10 mouse cellular contexts compared by ENCODE assay signal in genomic region chr8:123334467-123334866, GRCm38 (mm10). TPM values are rescaled to one million over a fixed set of nuclear protein-coding genes. Genes with fewer than 3 reads are reported as not detected.
DNase-seq lines count a peak whose midpoint lies in the region; ATAC-seq and TF ChIP-seq lines count a peak whose summit lies in the region.
"Had no signal": no experiment of that assay in that cellular context is flagged by ENCODE, and none has a peak within 500 bp of the region (broad histone marks: within the 10 kb centered on the region; RNA-seq: fewer than 3 reads in every experiment).

No protein-coding gene starts in this region.

- peak overlapping the region; percentile 75 for H3K4me2 ChIP-seq in neural tube, embryonic 11.5 days (ENCODE audit: low read depth)
- H3K4me2 ChIP-seq in forebrain, postnatal 0 days (ENCODE audit: low read depth): peak overlapping the region; percentile 65
- peak overlapping the region; percentile 88 for H3K4me2 ChIP-seq in midbrain, embryonic 11.5 days
- H3K4me2 ChIP-seq: lung, embryonic 15.5 days had no signal

- DNase-seq in neural tube, embryonic 11.5 days (ENCODE audit: low spot score): no peak
- no peak for DNase-seq in neural tube, embryonic 10.5 days (ENCODE audit: extremely low spot score, low spot score)
- no peak for DNase-seq in forebrain, postnatal 0 days
- DNase-seq in midbrain, embryonic 11.5 days (ENCODE audit: low spot score, missing footprints): no peak
- DNase-seq in gastrocnemius, adult 2 months: no peak
- DNase-seq in MN1 (ENCODE audit: low spot score): no peak
- DNase-seq in lung, postnatal 36 days: no peak
- DNase-seq: thymus, adult 2 months had no signal

- H3K36me3 ChIP-seq in neural tube, embryonic 11.5 days (ENCODE audit: control insufficient read depth, insufficient read depth, low read length): no peaks in the 10 kb centered on the region; the same call in 1 of the 2 replicates
- H3K36me3 ChIP-seq in forebrain, postnatal 0 days (ENCODE audit: insufficient read depth): no peaks in the 10 kb centered on the region
- H3K36me3 ChIP-seq in midbrain, embryonic 11.5 days (ENCODE audit: control insufficient read depth, insufficient read depth, low read length): no peaks in the 10 kb centered on the region
- H3K36me3 ChIP-seq: lung, embryonic 15.5 days had no signal

- H3K27ac ChIP-seq in neural tube, embryonic 11.5 days (ENCODE audit: low read depth, low read length): no peak overlapping the region
- peak overlapping the region; percentile 57 for H3K27ac ChIP-seq in forebrain, postnatal 0 days (ENCODE audit: low read depth, low read length)
- peak overlapping the region; percentile 41 for H3K27ac ChIP-seq in midbrain, embryonic 11.5 days (ENCODE audit: low read depth, low read length)
- H3K27ac ChIP-seq in gastrocnemius, adult 2 months: no peak overlapping the region
- H3K27ac ChIP-seq: lung, embryonic 15.5 days had no signal

- 0% methylated on average over 1 of the region's 1 CpGs for WGBS in neural tube, embryonic 11.5 days
- WGBS in forebrain, postnatal 0 days: 0% methylated on average over 1 of the region's 1 CpGs
- WGBS in midbrain, embryonic 11.5 days: 0% methylated on average over 1 of the region's 1 CpGs

- peaks cover 8% of the 10 kb centered on the region; the same call in 1 of the 2 replicates for H3K4me1 ChIP-seq in neural tube, embryonic 11.5 days (ENCODE audit: control insufficient read depth, insufficient read depth, low read length)
- H3K4me1 ChIP-seq in forebrain, postnatal 0 days (ENCODE audit: insufficient read depth): peaks cover 8% of the 10 kb centered on the region
- peaks cover 12% of the 10 kb centered on the region for H3K4me1 ChIP-seq in midbrain, embryonic 11.5 days (ENCODE audit: control insufficient read depth, insufficient read depth, low read length)

- no peak overlapping the region for H3K9ac ChIP-seq in neural tube, embryonic 11.5 days (ENCODE audit: low read length)
- peak overlapping the region; percentile 70; the same call in 1 of the 2 replicates for H3K9ac ChIP-seq in forebrain, postnatal 0 days
- peak overlapping the region; percentile 24 for H3K9ac ChIP-seq in midbrain, embryonic 11.5 days (ENCODE audit: low read length)
- H3K9ac ChIP-seq: lung, embryonic 15.5 days had no signal

- no peak for ATAC-seq in neural tube, embryonic 11.5 days (ENCODE audit: insufficient read depth, low FRiP score, low TSS enrichment)
- ATAC-seq in forebrain, postnatal 0 days: no peak
- ATAC-seq in midbrain, embryonic 11.5 days (ENCODE audit: low FRiP score): no peak
- ATAC-seq: Patski had no signal

- no peaks in the 10 kb centered on the region for H3K9me3 ChIP-seq in neural tube, embryonic 11.5 days (ENCODE audit: control insufficient read depth, low read length)
- H3K9me3 ChIP-seq in forebrain, postnatal 0 days (ENCODE audit: low read length): no peaks in the 10 kb centered on the region
- no peaks in the 10 kb centered on the region for H3K9me3 ChIP-seq in midbrain, embryonic 11.5 days (ENCODE audit: control insufficient read depth, low read length)
- H3K9me3 ChIP-seq: lung, embryonic 15.5 days had no signal

- H3K27me3 ChIP-seq in neural tube, embryonic 11.5 days (ENCODE audit: control insufficient read depth, insufficient read depth, low read length): no peaks in the 10 kb centered on the region
- H3K27me3 ChIP-seq in forebrain, postnatal 0 days (ENCODE audit: insufficient read depth, low read length): no peaks in the 10 kb centered on the region
- H3K27me3 ChIP-seq in midbrain, embryonic 11.5 days (ENCODE audit: control insufficient read depth, insufficient read depth, low read length): no peaks in the 10 kb centered on the region
- H3K27me3 ChIP-seq: Patski had no signal

- peak overlapping the region; percentile 81; the same call in 1 of the 2 replicates for H3K4me3 ChIP-seq in neural tube, embryonic 11.5 days (ENCODE audit: low read depth, low read length)
- peak overlapping the region; percentile 81 for H3K4me3 ChIP-seq in forebrain, postnatal 0 days (ENCODE audit: low read depth, low read length)
- peak overlapping the region; percentile 87 for H3K4me3 ChIP-seq in midbrain, embryonic 11.5 days (ENCODE audit: low read depth, low read length)
- H3K4me3 ChIP-seq in gastrocnemius, adult 2 months: no peak overlapping the region
- H3K4me3 ChIP-seq: lung, embryonic 15.5 days had no signal

- TF ChIP-seq CTCF in forebrain, postnatal 0 days (IDR thresholded peaks at IDR 0.05; ENCODE audit: low read depth): no peak
- TF ChIP-seq CTCF in gastrocnemius, adult 2 months (IDR thresholded peaks at IDR 0.05): no peak

- intact Hi-C loops in gastrocnemius, adult 2 months (cut with DNase I): no loop called here

RNA-seq across cellular contexts. Expression of gene Spire2, which starts 2.0 kb away (rescaled TPM):
- 16.9 and 17.3 TPM in 2 replicates for polyA plus RNA-seq in neural tube, embryonic 11.5 days (2014; fragmentation: Nextera tagmentation; extraction: Ambion mirVana)
- total RNA-seq in forebrain, postnatal 0 days (2014; rRNA removed): 37.0 and 37.8 TPM in 2 replicates
- polyA plus RNA-seq in forebrain, postnatal 0 days (2015; fragmentation: Nextera tagmentation; extraction: Ambion mirVana): 21.3 and 24.2 TPM in 2 replicates
- 9.2 and 13.2 TPM in 2 replicates for polyA plus RNA-seq in midbrain, embryonic 11.5 days (2014; fragmentation: Nextera tagmentation; extraction: Ambion mirVana)
- not detected for total RNA-seq in gastrocnemius, adult 2 months (2021)

RNA-seq across cellular contexts. Expression of gene Fanca, which starts 16.1 kb away (rescaled TPM):
- 31.3 and 36.7 TPM in 2 replicates for polyA plus RNA-seq in neural tube, embryonic 11.5 days (2014; fragmentation: Nextera tagmentation; extraction: Ambion mirVana)
- total RNA-seq in forebrain, postnatal 0 days (2014; rRNA removed): 5.0 and 5.6 TPM in 2 replicates
- polyA plus RNA-seq in forebrain, postnatal 0 days (2015; fragmentation: Nextera tagmentation; extraction: Ambion mirVana): 2.6 and 2.7 TPM in 2 replicates
- 31.5 and 33.1 TPM in 2 replicates for polyA plus RNA-seq in midbrain, embryonic 11.5 days (2014; fragmentation: Nextera tagmentation; extraction: Ambion mirVana)
- not detected for total RNA-seq in gastrocnemius, adult 2 months (2021)

RNA-seq across cellular contexts. Expression of gene Tcf25, which starts 39.1 kb away (rescaled TPM):
- polyA plus RNA-seq in neural tube, embryonic 11.5 days (2014; fragmentation: Nextera tagmentation; extraction: Ambion mirVana): 211 and 217 TPM in 2 replicates
- 434 and 487 TPM in 2 replicates for total RNA-seq in forebrain, postnatal 0 days (2014; rRNA removed)
- 275 and 296 TPM in 2 replicates for polyA plus RNA-seq in forebrain, postnatal 0 days (2015; fragmentation: Nextera tagmentation; extraction: Ambion mirVana)
- 171 and 181 TPM in 2 replicates for polyA plus RNA-seq in midbrain, embryonic 11.5 days (2014; fragmentation: Nextera tagmentation; extraction: Ambion mirVana)
- total RNA-seq in gastrocnemius, adult 2 months (2021): 100 to 1,000 TPM; 134 to 140 TPM

Comparison
In these comparisons a context has a peak if more than half of its experiments do, and no peak if none do; other contexts are left out.
1. H3K27ac ChIP-seq: peak in forebrain, postnatal 0 days (single experiment) and midbrain, embryonic 11.5 days (single experiment); none in neural tube, embryonic 11.5 days (single experiment) and gastrocnemius, adult 2 months (single experiment).
2. Peak in every context shown above with its lines, with median percentiles within 50 percentile points of each other: H3K4me2 ChIP-seq.